ENCODE assay signal across 7 mouse cellular contexts in the genomic region with DNA sequence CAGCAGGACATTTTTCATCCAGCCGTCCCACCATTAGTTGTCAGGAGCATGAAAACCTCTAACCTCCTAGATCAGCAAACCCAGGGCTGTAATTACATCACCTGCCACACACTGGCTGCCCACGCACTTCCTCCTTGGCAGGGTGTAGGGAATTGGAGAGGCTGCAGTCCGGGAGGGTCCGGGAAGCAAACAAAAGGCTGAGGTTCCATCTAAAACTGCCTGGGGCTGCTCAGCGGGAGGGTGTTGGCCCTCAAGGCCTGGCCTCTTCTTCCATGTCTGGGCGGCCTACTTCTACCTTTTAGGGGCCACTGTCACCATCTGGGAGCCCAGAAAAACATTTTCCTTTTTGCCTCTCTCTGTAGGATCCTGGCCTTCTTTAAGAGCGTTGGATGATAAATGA. TPM values are rescaled to one million over a fixed set of nuclear protein-coding genes. Genes with fewer than 3 reads are reported as not detected.
DNase-seq lines count a peak whose midpoint lies in the region; ATAC-seq and TF ChIP-seq lines count a peak whose summit lies in the region.

No protein-coding gene starts in this region.

- 15% methylated on average over 7 of the region's 7 CpGs for WGBS in embryonic facial prominence, embryonic 13.5 days
- WGBS in hindbrain, postnatal 0 days: 23% methylated on average over 7 of the region's 7 CpGs
- WGBS in lung, postnatal 0 days: 20% methylated on average over 7 of the region's 7 CpGs

- H3K4me3 ChIP-seq in ES-E14 (ENCODE audit: insufficient read depth in 1 of 2, low read depth in 1 of 2, low read length in 2 of 2, poor library complexity in 1 of 2, severe bottlenecking in 1 of 2): peak overlapping the region; percentile 65 to 98
- H3K4me3 ChIP-seq in embryonic facial prominence, embryonic 13.5 days: 0 out of 2 replicates have a peak overlapping the region, but pooled peaks have one; percentile 88
- 0 out of 2 replicates have a peak overlapping the region, but pooled peaks have one; percentile 97 for H3K4me3 ChIP-seq in hindbrain, postnatal 0 days (ENCODE audit: low read length)
- no peak overlapping the region for H3K4me3 ChIP-seq in lung, postnatal 0 days (ENCODE audit: low read depth, low read length)

- no peak overlapping the region; the same call in 1 of the 2 replicates for H3K9ac ChIP-seq in ES-E14 (ENCODE audit: insufficient read depth, low read depth, low read length, poor library complexity, severe bottlenecking)
- no peak overlapping the region for H3K9ac ChIP-seq in embryonic facial prominence, embryonic 13.5 days
- no peak overlapping the region for H3K9ac ChIP-seq in hindbrain, postnatal 0 days (replicated peaks; ENCODE audit: low read length)
- no peak overlapping the region for H3K9ac ChIP-seq in lung, postnatal 0 days (replicated peaks; ENCODE audit: low read depth)

- ATAC-seq in embryonic facial prominence, embryonic 13.5 days (ENCODE audit: insufficient number of reproducible peaks, insufficient read depth, low FRiP score, low TSS enrichment, low read depth): no peak
- ATAC-seq in hindbrain, postnatal 0 days: no peak
- ATAC-seq in lung, postnatal 0 days: peak; percentile 41
- ATAC-seq in activated CD4-positive, CD25-positive, alpha-beta regulatory T cell, adult 4 months: no peak

- H3K27ac ChIP-seq in ES-E14 (ENCODE audit: insufficient read depth, low read depth, low read length, poor library complexity, severe bottlenecking): peak overlapping the region; percentile 17; the same call in 1 of the 2 replicates
- no peak overlapping the region for H3K27ac ChIP-seq in embryonic facial prominence, embryonic 13.5 days
- no peak overlapping the region for H3K27ac ChIP-seq in hindbrain, postnatal 0 days
- peak overlapping the region; percentile 97 for H3K27ac ChIP-seq in lung, postnatal 0 days (ENCODE audit: low read length)

- peaks cover 0 to 13% of the 10 kb centered on the region in 2 experiments; a peak in 2 of 4 replicates for H3K4me1 ChIP-seq in ES-E14 (ENCODE audit: control insufficient read depth in 2 of 2, insufficient read depth in 2 of 2, low read length in 2 of 2, poor library complexity in 1 of 2)
- peaks cover 34% of the 10 kb centered on the region for H3K4me1 ChIP-seq in embryonic facial prominence, embryonic 13.5 days
- peaks cover 4% of the 10 kb centered on the region for H3K4me1 ChIP-seq in hindbrain, postnatal 0 days (ENCODE audit: insufficient read depth, low read length)
- H3K4me1 ChIP-seq in lung, postnatal 0 days (ENCODE audit: insufficient read depth, low read depth, low read length): peaks cover 7% of the 10 kb centered on the region; the same call in 1 of the 2 replicates

- peak; percentile 23; the same call in 1 of the 2 replicates for TF ChIP-seq EP300 in lung, postnatal 0 days (IDR thresholded peaks at IDR 0.05)

- peak overlapping the region; percentile 91 for H3K4me2 ChIP-seq in embryonic facial prominence, embryonic 13.5 days
- H3K4me2 ChIP-seq in hindbrain, postnatal 0 days (ENCODE audit: low read depth, low read length): peak overlapping the region; percentile 63
- H3K4me2 ChIP-seq in lung, postnatal 0 days (replicated peaks; ENCODE audit: low read depth, low read length): peak overlapping the region; percentile 97

- in situ Hi-C loops in ES-E14 (cut with MboI; ENCODE audit: low sequenced_read_pairs in 2 of 2, unreplicated experiment in 2 of 2): loop anchor here in 1 of 2 experiments (25.0 kb wide), 1 partner anchor 164 kb away; no protein-coding TSS in a partner anchor

- no peaks in the 10 kb centered on the region for H3K9me3 ChIP-seq in ES-E14 (ENCODE audit: control insufficient read depth, insufficient read depth, low read depth, low read length)
- H3K9me3 ChIP-seq in embryonic facial prominence, embryonic 13.5 days: no peaks in the 10 kb centered on the region
- H3K9me3 ChIP-seq in hindbrain, postnatal 0 days (ENCODE audit: low read length): no peaks in the 10 kb centered on the region
- H3K9me3 ChIP-seq in lung, postnatal 0 days (ENCODE audit: low read length): no peaks in the 10 kb centered on the region

- H3K27me3 ChIP-seq in embryonic facial prominence, embryonic 13.5 days: peaks cover 9% of the 10 kb centered on the region; the same call in 1 of the 2 replicates
- H3K27me3 ChIP-seq in hindbrain, postnatal 0 days (ENCODE audit: insufficient read depth, low read length): no peaks in the 10 kb centered on the region
- H3K27me3 ChIP-seq in lung, postnatal 0 days (replicated peaks; ENCODE audit: insufficient read depth, low read length): no peaks in the 10 kb centered on the region

- peaks cover 7% of the 10 kb centered on the region; the same call in 1 of the 2 replicates for H3K36me3 ChIP-seq in ES-E14 (ENCODE audit: control insufficient read depth, insufficient read depth, low read length, poor library complexity, severe bottlenecking)
- no peaks in the 10 kb centered on the region for H3K36me3 ChIP-seq in embryonic facial prominence, embryonic 13.5 days
- no peaks in the 10 kb centered on the region for H3K36me3 ChIP-seq in hindbrain, postnatal 0 days (ENCODE audit: insufficient read depth, low read length)
- no peaks in the 10 kb centered on the region for H3K36me3 ChIP-seq in lung, postnatal 0 days (ENCODE audit: insufficient read depth, low read length)

- TF ChIP-seq CTCF in hindbrain, postnatal 0 days (IDR thresholded peaks at IDR 0.05; ENCODE audit: low read depth): no peak; the same call in 1 of the 2 replicates
- peak; percentile 16; the same call in 1 of the 2 replicates for TF ChIP-seq CTCF in lung, postnatal 0 days (IDR thresholded peaks at IDR 0.05)

- DNase-seq in A20 (ENCODE audit: low read depth, low spot score) (peak; percentile 68), ES-E14 (ENCODE audit: low read depth, low spot score) (peak; percentile 73)
- no peak for DNase-seq in hindbrain, postnatal 0 days (ENCODE audit: low spot score)
- DNase-seq in lung, postnatal 0 days (ENCODE audit: low spot score): peak; percentile 87
- DNase-seq in layer of hippocampus, postnatal 25 days (ENCODE audit: extremely low spot score in 1 of 2, low spot score in 1 of 2): no peak

TF ChIP-seq in ES-E14, 5 proteins besides CTCF, POLR2A, EP300 and RAD21:
- no peak for TF ChIP-seq ZNF384 (IDR thresholded peaks at IDR 0.05; ENCODE audit: low read depth, low read length)
- no peak for TF ChIP-seq MAFK (IDR thresholded peaks at IDR 0.05; ENCODE audit: insufficient read depth, low read depth, low read length)
- TF ChIP-seq ZC3H11A (IDR thresholded peaks at IDR 0.05; ENCODE audit: borderline replicate concordance, low read depth, low read length): no peak
- no peak for TF ChIP-seq CHD2 (IDR thresholded peaks at IDR 0.05; ENCODE audit: low read depth, low read length)
- no peak for TF ChIP-seq HCFC1 (IDR thresholded peaks at IDR 0.05; ENCODE audit: borderline replicate concordance, insufficient read depth, low read length)

RNA-seq across cellular contexts. Expression of a gene that starts 1.1 kb away (rescaled TPM):
- total RNA-seq in ES-E14 (2012; rRNA removed): 23.2 and 40.5 TPM in 2 replicates
- 19.4 and 20.1 TPM in 2 replicates for polyA plus RNA-seq in embryonic facial prominence, embryonic 13.5 days (2015; fragmentation: Nextera tagmentation; extraction: Ambion mirVana)
- total RNA-seq in hindbrain, postnatal 0 days (2014; rRNA removed): 11.7 and 14.2 TPM in 2 replicates
- 27.6 and 27.7 TPM in 2 replicates for polyA plus RNA-seq in hindbrain, postnatal 0 days (2015; fragmentation: Nextera tagmentation; extraction: Ambion mirVana)
- 20.5 and 23.2 TPM in 2 replicates for polyA plus RNA-seq in lung, postnatal 0 days (2015; fragmentation: Nextera tagmentation; extraction: Ambion mirVana)
- polyA plus RNA-seq in activated CD4-positive, CD25-positive, alpha-beta regulatory T cell, adult 4 months (2017; shearing (Covaris generic)): 10 to 100 TPM; 16.9 to 23.7 TPM
- 10 to 100 TPM; 47.9 to 57.7 TPM for total RNA-seq in layer of hippocampus, postnatal 25 days (2021)

Comparison
In these comparisons a context has a peak if more than half of its experiments do, and no peak if none do; other contexts are left out.
1. DNase-seq: peak in A20 (single experiment), ES-E14 (single experiment) and lung, postnatal 0 days (single experiment); none in hindbrain, postnatal 0 days (single experiment) and layer of hippocampus, postnatal 25 days (0 of 2).
2. H3K27ac ChIP-seq: peak in ES-E14 (single experiment) and lung, postnatal 0 days (single experiment); none in embryonic facial prominence, embryonic 13.5 days (single experiment) and hindbrain, postnatal 0 days (single experiment).
3. Peak in every context shown above with its lines, with median percentiles within 50 percentile points of each other: H3K4me2 ChIP-seq.